Mouse (Mus musculus): ENCODE data around the gene Tspan15. TPM values are rescaled to one million over a fixed set of nuclear protein-coding genes. Genes with fewer than 3 reads are reported as not detected.

The Tspan15 gene
- total RNA-seq, 2 experiments from 2014 or later, result 8.3 to 8.6 TPM

DNA sequence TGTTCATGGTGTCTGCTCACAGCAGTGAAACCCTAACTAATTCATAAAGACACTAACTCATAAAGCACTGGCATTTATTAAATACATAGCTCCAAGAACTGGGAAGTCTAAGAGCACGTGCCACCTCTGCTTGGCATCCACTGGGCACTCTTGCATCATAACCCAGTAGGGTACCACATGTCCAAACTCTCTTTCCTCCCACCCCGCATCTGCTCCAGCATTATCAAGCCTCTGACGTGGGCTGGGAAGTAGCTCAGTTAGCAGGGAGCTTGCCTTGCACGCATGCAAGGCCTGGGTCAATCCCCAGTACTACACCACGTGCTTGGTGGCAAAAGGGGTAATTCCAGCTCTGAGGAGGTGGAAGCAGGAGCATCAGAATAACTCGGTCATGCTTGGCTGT lies 5.1 kb upstream of the Tspan15 start:
- intact Hi-C loops (cut with DNase I), result no loop called here
- no peak for DNase-seq (ENCODE audit: low spot score)

DNA sequence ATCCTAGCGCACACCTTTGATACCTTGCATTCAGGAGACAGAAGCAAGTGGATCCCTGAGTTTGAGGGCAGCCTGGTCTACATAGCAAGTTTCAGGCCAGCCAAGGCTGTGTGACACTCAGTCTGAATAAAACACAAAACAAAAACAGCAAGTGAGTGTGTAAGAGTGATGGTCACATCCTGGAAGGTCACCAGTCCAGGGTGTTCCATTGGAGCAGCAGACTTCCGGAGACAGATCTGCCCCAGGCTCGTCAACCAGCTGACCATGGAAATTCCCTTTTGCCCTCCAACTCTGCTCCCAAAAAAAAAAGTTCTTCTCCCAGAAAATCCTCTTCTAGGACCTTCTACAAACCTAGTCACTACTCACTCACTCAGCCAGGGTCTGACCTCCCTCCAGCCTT lies 760 bp upstream of the Tspan15 start:
- DNase-seq (ENCODE audit: low spot score), result no peak
- intact Hi-C loops (cut with DNase I), result no loop called here

DNA sequence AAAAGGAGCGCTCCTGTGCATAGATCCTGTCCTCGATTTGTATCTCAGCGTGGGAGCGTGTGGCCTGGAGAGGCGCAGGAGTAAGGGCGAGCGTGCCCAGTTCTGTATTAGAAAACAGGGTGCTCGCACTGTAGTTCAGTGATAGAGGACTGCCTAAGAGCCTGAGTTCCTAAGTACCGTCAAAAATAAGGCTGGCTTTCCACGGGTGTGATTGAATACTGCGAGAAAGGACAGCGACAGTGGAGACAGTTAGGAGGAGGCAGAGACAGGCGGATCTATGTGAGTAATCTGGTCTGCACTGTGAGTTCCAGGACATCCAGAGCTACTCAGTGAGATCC lies 313 bp upstream of the Tspan15 start:
- intact Hi-C loops (cut with DNase I), result no loop called here
- no peak for DNase-seq (ENCODE audit: low spot score)

DNA sequence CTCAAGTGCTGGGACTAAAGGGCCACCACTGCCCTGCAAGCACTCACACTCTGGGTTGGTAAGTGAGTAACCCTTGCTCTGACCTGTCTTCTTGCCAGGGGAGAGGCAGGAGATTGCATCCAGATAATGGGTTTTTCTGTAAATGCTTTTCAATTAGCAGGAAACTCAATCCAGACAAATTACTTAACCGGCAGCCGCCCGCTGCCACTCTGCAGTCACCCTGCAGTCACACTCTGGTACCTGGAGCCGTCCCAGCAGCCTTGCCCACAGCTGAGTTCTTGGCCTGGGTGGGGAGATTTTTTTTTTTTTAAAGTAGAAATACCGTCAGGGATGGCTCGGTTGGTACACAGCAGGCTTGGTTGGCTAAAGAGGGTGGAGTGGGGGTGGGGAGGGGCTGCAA lies 2.9 kb downstream of the Tspan15 start:
- DNase-seq (ENCODE audit: low spot score), result no peak
- intact Hi-C loops (cut with DNase I), result no loop called here

DNA sequence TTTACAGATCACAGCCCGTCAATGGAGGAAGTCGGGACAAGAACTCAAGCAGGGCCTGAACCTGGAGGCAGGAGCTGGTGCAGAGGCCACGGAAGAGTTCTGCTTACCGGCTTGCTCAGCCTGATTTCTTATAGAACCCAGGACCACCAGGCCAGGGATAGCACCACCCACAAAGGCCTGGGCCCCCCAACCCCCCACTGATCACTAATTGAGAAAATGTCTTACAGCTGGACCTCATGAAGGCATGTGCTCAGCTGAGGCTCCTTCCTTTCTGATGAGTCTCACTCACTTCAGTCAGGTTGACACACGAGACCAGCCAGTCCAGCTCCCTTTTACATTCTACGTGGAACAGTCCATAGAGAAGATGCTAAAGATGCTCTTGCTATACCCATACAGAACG lies 5.2 kb downstream of the Tspan15 start:
- intact Hi-C loops (cut with DNase I), result no loop called here
- no peak for DNase-seq (ENCODE audit: low spot score)

DNA sequence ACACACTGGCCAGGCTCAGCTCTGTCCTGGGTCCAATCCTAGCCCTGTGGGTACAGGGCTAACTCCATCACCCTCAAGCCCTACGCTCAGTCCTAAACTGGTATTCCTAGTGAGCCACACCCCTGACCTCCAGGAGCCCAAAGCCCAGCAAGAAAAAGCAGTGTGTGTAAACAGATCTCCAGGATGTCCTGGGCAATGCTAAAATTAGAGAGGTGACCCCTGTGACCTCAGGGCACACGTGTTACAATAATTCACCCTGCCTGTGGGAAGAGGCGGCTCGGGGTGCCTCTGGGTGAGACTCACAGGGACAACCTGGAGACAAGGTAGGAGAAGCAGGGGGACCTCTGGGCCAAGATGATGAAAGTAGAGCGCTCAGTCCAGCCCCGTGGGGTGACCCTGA lies 6.8 kb downstream of the Tspan15 start:
- intact Hi-C loops (cut with DNase I), result no loop called here
- no peak for DNase-seq (ENCODE audit: low spot score)

DNA sequence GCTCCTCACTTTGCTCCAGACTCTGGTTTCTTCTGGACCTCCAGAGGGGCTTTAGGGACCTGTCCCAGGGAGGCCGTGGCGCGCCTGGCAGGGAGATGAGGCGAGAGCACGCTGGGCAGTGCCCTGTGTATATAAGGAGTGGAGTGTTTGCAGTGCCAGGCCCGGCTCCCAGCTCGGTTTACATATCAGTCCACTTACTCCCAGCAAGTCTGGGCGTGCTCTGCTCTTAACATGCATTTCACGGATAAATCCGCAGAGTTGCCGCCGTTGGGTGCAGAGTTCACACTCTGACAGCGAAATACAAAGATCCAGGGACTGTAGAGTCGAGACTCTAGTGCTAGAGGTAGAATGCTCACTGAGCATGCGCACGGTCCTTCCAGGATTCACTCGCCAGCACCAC lies 8.3 kb downstream of the Tspan15 start:
- no peak for DNase-seq (ENCODE audit: low spot score)
- intact Hi-C loops (cut with DNase I), result no loop called here

DNA sequence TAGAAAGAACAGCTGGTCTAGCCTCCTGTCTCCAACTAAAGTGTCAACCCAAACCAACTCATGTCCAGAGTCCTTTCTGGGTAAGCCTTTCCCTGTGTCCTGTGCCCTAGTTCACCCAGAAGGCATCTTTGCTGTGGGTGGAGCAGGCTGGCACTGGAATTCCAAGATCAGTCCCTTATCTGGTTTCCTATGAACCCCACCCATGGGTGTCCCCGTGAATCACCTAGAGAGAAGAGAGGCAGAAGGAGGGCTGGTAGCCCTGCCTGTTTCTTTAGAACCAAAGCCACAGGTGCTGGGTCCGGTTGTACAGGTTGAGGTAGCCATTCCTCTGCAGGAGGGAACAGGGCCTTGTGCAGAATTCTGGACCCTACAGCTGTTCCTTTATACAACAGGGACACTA lies 9.4 kb downstream of the Tspan15 start:
- intact Hi-C loops (cut with DNase I), result no loop called here
- no peak for DNase-seq (ENCODE audit: low spot score)

DNA sequence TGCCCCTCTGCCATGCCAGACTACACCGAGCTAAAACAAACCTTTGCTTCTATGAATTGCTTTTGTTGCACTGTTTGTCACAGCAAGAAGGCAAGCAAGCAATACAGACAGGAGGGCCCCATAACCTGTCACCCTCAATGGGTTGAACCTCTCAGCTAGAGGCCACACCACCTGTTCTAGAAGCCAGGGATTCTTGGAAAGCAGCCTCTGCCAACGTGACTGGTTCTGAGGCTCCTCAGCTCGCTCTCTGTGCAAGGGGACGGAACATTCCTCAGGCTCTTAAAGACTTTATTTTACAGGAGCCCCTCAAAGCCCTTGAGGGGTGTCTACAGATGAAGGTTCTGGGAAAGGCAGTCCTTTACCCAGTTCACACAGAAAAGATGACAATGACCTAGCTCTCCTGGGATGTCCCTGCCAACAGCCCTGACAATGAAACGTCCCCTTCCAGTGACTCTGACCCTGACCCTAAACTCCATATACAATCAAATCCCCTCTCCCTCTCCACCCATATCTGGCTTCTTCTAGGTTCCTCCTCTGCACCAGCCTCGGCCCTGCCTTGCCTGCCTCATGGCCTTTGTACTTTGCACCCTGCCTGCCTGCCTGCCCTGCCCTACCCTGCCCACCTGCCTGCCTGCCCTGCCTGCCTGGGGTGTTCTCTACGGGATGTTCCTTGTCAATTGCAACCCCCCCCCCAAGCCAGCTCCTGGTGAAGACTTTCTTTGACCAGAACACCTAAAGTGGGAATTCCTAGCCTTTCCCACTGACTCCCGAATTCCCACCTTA lies 10.1 kb downstream of the Tspan15 start:
- DNase-seq (ENCODE audit: low spot score), result no peak
- intact Hi-C loops (cut with DNase I), result no loop called here

DNA sequence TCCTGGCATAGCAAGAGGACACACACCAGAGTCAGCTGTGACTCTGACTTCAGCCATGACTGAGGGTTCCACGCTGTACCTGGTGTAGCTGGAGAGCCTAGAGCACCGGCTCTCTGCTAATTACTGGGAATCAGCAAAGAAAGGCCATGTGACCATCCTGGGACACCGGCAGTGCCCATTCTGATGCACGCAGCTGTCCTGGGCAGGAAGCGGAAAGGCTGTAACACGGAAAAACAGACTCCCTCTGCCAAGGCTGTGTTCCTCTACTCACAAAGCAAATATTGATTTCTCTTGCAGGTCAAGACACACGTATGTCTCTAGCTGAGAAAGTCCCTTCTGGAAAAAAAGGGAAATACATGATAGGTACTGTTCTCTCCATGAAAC lies 12.3 kb downstream of the Tspan15 start:
- intact Hi-C loops (cut with DNase I), result no loop called here
- DNase-seq (ENCODE audit: low spot score), result no peak

DNA sequence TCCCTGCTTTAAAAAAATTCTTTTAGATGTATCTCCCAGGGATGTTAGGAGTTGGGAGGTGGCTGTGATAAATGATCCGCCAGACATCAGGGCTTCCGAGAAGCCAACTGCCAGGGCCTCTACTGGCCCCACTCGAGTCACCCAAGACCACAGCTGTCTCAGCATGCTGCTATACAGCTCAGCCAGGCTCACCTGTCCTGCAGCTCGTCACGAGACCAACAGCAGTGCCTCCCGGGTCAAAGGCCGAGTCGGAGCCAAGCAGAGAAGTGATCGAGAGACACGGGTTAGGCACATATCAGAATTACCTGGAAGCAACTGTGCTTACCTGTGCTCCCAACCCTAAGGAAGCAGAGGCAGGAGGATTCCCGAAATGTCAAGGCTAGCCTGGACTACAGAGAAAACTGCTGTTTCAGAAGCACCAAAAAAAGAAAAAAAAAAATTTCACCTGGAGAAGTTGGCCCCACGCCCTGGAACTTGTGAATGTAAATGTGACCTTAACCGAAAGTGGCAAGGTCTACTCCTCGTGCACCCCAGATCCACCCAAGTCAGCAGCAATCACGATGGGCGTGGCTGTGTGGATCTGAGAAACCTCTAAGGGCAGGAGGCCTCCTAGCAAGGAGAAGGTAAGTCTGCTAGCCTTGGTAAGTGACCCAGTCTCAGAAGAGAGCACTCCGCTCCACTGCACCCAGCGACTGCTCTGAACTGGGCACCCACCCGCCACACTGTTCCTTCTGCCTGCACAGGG lies 12.8 kb downstream of the Tspan15 start:
- intact Hi-C loops (cut with DNase I), result no loop called here

DNA sequence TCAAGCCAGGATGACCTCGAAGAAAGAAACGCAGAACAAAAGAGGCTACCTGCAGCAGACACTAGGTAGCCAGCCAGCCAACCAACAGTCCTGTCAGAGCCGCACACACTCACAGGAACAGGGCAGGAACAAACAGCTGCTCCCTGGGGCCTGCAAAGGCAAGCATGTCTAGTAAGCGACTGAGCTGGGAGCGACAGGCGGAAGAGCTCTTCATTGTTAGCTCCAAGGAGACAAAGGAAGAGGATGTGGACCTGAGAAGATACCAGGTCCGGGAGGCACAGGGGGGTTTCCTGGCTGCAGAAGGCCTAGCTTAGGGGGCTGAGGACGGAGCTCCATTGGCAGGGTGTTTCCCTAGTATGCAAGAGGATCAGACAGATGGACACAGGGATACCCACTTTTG lies 13.9 kb downstream of the Tspan15 start:
- DNase-seq (ENCODE audit: low spot score), result peak; percentile 35
- intact Hi-C loops (cut with DNase I), result no loop called here

More for the DNA sequence above, 12.8 kb downstream of the Tspan15 start:
- no peak for DNase-seq (ENCODE audit: low spot score)

DNA sequence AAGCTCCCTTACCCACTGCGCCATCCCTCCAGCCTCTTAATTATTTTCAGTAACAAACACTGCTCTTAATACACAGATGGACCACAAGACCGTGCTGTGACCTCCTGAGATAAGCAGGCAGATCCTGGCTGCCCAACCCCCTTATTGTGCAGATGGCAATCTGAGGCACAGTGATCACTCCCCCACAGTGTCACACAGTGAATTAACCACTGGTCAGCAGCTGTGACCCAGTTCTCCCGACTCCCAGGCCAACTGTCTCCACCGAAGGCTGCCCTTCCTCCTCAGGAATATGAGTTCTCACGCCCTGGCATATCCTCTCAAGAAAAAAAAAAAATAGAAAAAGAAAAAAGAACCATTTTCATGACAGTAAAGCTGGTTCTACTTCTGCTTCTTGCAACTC lies 14.5 kb downstream of the Tspan15 start:
- no peak for DNase-seq (ENCODE audit: low spot score)
- intact Hi-C loops (cut with DNase I), result no loop called here

DNA sequence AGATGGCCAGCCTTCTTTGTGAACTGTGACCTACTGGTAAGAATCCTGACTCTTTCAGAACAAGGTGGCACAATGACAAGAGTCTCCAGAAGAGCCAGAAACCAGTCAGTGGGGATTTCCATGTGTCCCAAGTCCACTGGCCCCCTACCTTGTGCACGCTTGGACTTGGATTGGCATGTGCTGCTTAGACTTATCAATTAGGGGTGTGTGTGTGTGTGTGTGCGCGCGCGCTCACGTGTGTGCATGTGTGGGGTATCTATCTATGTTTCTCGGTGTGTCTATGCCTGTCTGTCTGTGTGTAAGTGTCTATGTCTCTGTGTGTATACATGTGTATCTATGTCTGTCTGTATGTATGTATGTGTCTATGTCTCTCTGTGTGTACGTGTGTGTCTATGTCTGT lies 15.4 kb downstream of the Tspan15 start:
- intact Hi-C loops (cut with DNase I), result no loop called here
- DNase-seq (ENCODE audit: low spot score), result no peak

DNA sequence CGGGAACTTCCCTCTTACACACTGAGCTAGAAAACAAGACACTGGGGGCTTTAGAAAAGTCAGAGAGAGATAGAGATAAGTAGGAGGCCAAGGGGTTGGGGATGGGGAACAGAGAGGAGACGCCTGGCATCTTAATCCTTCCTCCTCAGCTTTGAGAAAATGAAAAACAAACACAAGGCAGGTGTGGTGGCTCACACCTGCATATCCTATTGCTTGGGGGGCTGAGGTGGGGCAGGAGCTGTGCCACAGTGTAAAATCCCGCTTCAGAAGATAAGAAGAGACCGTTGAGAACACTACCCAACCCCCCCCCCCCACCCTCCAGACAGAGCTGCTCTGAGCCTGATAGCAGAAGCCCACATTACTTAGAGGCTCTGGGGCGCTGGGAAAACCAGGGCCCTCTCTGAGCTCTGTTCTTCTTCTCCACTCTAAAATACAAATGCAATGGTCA lies 15.9 kb downstream of the Tspan15 start:
- intact Hi-C loops (cut with DNase I), result no loop called here
- DNase-seq (ENCODE audit: low spot score), result no peak

DNA sequence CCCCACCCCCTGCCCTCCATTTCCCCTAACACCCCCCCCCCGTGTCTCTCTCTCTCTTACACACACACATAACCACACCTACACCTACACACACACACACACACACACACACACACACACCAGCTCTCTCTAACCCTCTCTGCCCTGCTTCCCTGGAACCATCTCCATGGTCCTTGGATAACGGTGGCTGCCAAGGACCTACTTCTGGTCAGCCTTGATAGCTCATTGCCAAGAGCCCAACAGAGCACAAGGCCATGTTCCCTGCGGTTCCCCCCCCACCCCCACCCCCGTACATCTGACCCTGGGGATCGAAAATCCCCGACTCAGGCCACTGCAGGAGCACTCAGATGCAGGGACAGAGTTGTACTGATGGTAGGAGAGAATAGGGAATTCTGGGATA lies 19.7 kb downstream of the Tspan15 start:
- no peak for DNase-seq (ENCODE audit: low spot score)
- intact Hi-C loops (cut with DNase I), result no loop called here

DNA sequence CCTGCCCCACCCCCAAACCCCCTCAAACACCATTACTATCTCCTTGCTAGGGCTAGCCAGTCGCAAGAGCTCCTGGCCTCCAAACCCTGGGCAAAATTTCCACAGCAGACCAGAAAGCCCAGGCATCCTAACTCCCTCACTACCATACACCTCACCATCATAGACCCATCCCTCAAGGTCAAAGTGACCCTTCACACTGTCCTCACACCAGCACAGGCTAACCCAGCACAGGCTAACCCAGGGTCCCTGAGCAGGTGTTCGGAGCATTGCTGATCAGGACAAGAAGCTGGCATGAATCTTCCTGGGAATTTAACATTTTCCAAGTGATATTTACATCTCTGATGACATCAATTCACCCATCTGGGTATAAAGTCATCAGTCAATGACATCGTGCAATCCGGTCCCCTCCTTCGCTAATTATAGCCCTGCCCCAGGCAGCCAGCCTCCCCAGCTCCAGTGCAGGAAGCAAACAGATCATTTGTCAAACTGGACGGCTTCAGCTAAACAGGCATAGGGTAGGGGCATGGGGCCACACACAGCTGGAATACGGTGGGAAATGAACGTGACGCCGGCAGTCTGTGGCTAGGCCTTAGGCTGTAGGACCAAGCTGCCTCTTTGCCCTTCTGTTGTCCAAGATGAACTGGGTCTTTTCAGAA lies 22.7 kb downstream of the Tspan15 start:
- intact Hi-C loops (cut with DNase I), result loop anchor here (2.0 kb wide), 1 partner anchor 14 kb away; no protein-coding TSS in a partner anchor
- no peak for DNase-seq (ENCODE audit: low spot score)

DNA sequence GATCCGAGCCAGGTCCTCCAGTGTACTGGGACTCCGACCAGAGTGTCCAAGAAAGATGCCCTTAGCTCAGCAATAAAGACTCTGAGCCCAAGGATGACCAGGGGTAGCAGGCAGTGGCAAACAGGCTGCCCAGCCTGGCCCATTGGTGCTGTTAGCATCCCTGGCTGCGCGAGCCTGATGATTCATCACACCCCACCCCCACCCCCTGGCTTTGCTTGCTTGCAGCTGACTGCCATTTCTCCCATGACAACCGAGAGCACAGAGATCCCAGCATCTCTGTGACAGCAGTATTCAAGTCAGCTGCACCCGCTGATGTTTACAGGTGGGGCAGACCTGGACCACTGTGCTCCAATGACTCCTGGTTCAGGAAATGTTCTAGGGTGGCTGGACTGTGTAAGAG lies 28.5 kb downstream of the Tspan15 start:
- DNase-seq (ENCODE audit: low spot score), result no peak
- intact Hi-C loops (cut with DNase I), result no loop called here

DNA sequence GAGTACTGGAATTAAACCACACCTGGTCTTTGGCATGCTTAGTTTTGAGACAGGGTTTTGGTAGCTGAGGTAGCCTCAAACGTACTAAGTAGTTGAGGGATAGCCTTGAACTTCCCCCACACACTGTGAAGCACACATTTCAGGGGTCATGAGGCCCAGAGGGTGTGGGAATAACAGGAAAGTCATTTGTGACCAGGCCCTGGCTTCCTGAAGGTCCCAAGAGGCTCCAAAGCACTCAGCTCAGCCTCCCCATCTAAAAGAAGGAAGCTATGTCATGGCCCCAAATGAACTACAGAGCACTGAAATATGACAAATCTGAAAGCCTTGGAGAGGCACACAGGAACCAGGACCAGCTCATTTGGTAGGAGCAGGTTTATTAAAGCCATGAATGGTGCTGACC lies 32.2 kb downstream of the Tspan15 start:
- intact Hi-C loops (cut with DNase I), result no loop called here
- no peak for DNase-seq (ENCODE audit: low spot score)

DNA sequence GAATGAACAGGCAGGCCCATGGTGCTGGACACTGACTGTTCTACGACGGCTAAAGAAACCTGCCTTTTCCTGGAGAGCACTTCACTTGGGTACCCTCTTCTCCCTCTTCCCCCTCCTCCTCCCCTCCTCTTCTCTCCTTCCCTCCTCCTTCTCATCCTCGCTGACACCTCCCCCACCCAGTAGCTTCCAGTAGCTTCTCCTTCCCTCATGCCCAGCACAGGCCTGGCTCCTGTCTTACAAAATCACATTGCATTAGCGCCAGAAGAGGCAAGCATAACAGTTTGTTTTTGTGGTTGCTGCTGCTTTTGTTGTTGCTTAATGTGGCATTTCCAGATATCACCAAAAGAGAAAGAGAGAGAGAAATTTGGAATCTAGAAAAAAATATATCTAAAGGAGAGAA lies 33.6 kb downstream of the Tspan15 start:
- DNase-seq (ENCODE audit: low spot score), result no peak
- intact Hi-C loops (cut with DNase I), result no loop called here

DNA sequence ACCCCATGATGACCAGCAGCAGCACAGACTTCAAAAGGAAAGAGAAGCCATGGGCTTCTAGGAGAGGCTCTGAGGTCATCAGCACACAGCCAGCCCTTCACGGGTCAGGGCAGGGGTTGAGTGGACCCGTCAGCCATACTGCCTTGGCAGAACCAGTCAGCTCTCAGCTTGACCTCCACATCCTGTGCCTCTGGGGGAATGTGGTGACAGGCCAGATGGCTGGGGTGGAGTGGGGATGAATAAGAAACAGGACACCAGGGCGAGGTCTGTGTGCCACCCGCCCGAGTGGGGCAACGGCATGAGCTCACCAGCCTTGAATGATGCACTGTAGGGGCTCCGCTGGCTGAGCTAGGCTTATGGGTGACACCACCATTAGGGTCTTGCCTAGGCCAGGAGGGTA lies 35.7 kb downstream of the Tspan15 start:
- intact Hi-C loops (cut with DNase I), result loop anchor here (2.0 kb wide), 1 partner anchor 13 kb away; no protein-coding TSS in a partner anchor
- no peak for DNase-seq (ENCODE audit: low spot score)
